Mouse (Mus musculus) retina, embryonic 14.5 days (tissue): Measurements from ENCODE around the gene B3gnt9.
"Not testable (repeated sequence)": the region's sequence is repeated elsewhere in the genome, so short reads cannot be mapped to it uniquely, and the experiment has no call there.

Experiments
- DNase-seq: peaks from one replicate; pipeline ENCODE4 v3.0.0-alpha.2; 2015; ENCODE audit warnings: low spot score

Gene B3gnt9

GRCm38 (mm10) chr8:105258911-105259720, 4.2 kb upstream of the B3gnt9 start:
- peak; percentile 59 for DNase-seq

- no peak for DNase-seq
Measured at GRCm38 (mm10) chr8:105257318-105258114, 2.6 kb upstream of the B3gnt9 start.

GRCm38 (mm10) chr8:105254152-105254965, 594 bp downstream of the B3gnt9 start:
- DNase-seq, result peak; percentile 94

GRCm38 (mm10) chr8:105253766-105254151, 1.2 kb downstream of the B3gnt9 start:
- DNase-seq, result no peak

- DNase-seq, result no peak
Measured at GRCm38 (mm10) chr8:105252680-105253537, 2.0 kb downstream of the B3gnt9 start.

- DNase-seq, result no peak
Measured at GRCm38 (mm10) chr8:105251954-105252353, 3.0 kb downstream of the B3gnt9 start.

GRCm38 (mm10) chr8:105241016-105241415, 13.9 kb downstream of the B3gnt9 start:
- DNase-seq, result no peak

GRCm38 (mm10) chr8:105237442-105238142, 17.4 kb downstream of the B3gnt9 start:
- no peak for DNase-seq

GRCm38 (mm10) chr8:105235206-105235605, 19.7 kb downstream of the B3gnt9 start:
- no peak for DNase-seq

GRCm38 (mm10) chr8:105233126-105233935, 21.6 kb downstream of the B3gnt9 start:
- no peak for DNase-seq

- DNase-seq, result not testable (repeated sequence)
Measured at GRCm38 (mm10) chr8:105232321-105232693, 22.6 kb downstream of the B3gnt9 start.

- DNase-seq, result no peak
Measured at GRCm38 (mm10) chr8:105231503-105232320, 23.2 kb downstream of the B3gnt9 start.

- no peak for DNase-seq
Measured at GRCm38 (mm10) chr8:105225917-105226316, 29.0 kb downstream of the B3gnt9 start.

GRCm38 (mm10) chr8:105225272-105225593, 29.7 kb downstream of the B3gnt9 start:
- no peak for DNase-seq

- DNase-seq, result peak; percentile 99
Measured at GRCm38 (mm10) chr8:105224413-105225271, 30.3 kb downstream of the B3gnt9 start, which contains the start of gene D230025D16Rik. Gene D230025D16Rik (plus strand): TSS chr8:105225145.

GRCm38 (mm10) chr8:105223850-105224249, 31.1 kb downstream of the B3gnt9 start:
- no peak for DNase-seq

- DNase-seq, result peak; percentile 92
Measured at GRCm38 (mm10) chr8:105217926-105218522, 36.9 kb downstream of the B3gnt9 start.

- no peak for DNase-seq
Measured at GRCm38 (mm10) chr8:105214104-105214503, 40.8 kb downstream of the B3gnt9 start.
